Mouse (Mus musculus) myocyte (in vitro differentiated cells): ENCODE data around the gene Sh3d19.

ENCODE experiments used
- MAX ChIP-seq: IDR thresholded peaks from one replicate; pipeline ENCODE4 v1.6.1; 2011; ENCODE audit warnings: low read depth, mild to moderate bottlenecking, control low read depth
- MYOD1 ChIP-seq, 3 experiments: IDR thresholded peaks; one replicate each; pipeline ENCODE4 v1.6.1; 2011; ENCODE audit warnings: control low read depth in 2 of 3, low read depth in 2 of 3, mild to moderate bottlenecking in 2 of 3, moderate library complexity in 1 of 3; ENCODE audit not compliant: insufficient read length in 2 of 3, control insufficient read depth in 1 of 3
- MYOG ChIP-seq, 3 experiments: IDR thresholded peaks; one replicate each; pipeline ENCODE4 v1.6.1; 2011; ENCODE audit warnings: control low read depth in 2 of 3, low read depth in 2 of 3, mild to moderate bottlenecking in 2 of 3; ENCODE audit not compliant: insufficient read length in 2 of 3, control insufficient read depth in 1 of 3, insufficient read depth in 1 of 3
- POLR2AphosphoS2 ChIP-seq: IDR thresholded peaks from one replicate; pipeline ENCODE4 v1.6.1; 2011; ENCODE audit warnings: low read depth, control low read depth; ENCODE audit not compliant: insufficient read length
- TCF12 ChIP-seq: IDR thresholded peaks from one replicate; pipeline ENCODE4 v1.6.1; 2011; ENCODE audit warnings: mild to moderate bottlenecking, control low read depth; ENCODE audit not compliant: poor library complexity, insufficient read depth, severe bottlenecking
- USF1 ChIP-seq: IDR thresholded peaks from one replicate; pipeline ENCODE4 v1.6.1; 2011; ENCODE audit warnings: low read depth, mild to moderate bottlenecking, control low read depth, moderate library complexity

DNA sequence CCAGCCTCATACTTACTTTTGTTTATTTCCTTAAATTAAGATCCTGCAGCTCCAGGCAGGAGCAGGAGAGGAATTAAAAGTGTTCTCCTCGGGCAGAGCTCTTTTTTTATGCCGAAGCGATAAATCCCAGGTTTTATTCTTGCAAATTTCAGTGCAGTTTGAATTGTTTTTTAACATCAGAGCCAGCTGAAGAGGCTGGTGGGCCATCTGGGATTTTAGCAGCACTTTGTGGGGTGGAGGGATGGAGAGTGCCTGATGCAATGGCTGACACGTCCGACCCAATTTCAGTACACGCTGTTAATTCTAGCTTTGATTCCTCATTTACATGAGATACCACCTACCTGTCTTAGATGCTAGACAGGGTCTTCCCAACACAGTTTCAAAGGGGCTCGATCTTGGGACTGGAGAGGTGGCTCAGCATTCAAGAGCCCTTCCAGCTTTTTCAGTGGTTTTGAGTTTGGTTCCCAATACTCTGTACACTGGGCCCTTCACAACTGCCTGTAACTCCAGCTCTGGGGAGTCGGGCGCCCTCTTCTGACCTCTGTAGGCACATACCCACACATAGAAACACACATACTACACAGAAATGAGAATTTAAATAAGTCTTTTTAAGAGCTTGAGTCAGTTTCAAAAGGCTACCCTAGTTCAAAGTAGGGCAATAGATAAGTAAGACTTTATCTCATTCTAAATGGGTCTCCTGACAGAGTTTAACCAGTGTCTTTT, 76.9 kb downstream of the Sh3d19 start:
- no peak for TF ChIP-seq TCF12
- no peak for TF ChIP-seq MYOD1 (IDR thresholded peaks at IDR 0.05; ENCODE audit: control insufficient read depth in 1 of 3, insufficient read length in 2 of 3, low read depth in 2 of 3)
- TF ChIP-seq POLR2AphosphoS2 = no peak
- TF ChIP-seq MAX = no peak
- no peak for TF ChIP-seq USF1
- no peak for TF ChIP-seq MYOG (IDR thresholded peaks at IDR 0.05; ENCODE audit: control insufficient read depth in 1 of 3, insufficient read depth in 1 of 3, insufficient read length in 2 of 3, low read depth in 2 of 3)
